Mouse (Mus musculus): Measurements from ENCODE around the gene Vstm5. TPM values are rescaled to one million over a fixed set of nuclear protein-coding genes. Genes with fewer than 3 reads are reported as not detected.

Vstm5 gene
- polyA plus RNA-seq, 1 experiment from 2014 or later: 8.7 TPM

DNA sequence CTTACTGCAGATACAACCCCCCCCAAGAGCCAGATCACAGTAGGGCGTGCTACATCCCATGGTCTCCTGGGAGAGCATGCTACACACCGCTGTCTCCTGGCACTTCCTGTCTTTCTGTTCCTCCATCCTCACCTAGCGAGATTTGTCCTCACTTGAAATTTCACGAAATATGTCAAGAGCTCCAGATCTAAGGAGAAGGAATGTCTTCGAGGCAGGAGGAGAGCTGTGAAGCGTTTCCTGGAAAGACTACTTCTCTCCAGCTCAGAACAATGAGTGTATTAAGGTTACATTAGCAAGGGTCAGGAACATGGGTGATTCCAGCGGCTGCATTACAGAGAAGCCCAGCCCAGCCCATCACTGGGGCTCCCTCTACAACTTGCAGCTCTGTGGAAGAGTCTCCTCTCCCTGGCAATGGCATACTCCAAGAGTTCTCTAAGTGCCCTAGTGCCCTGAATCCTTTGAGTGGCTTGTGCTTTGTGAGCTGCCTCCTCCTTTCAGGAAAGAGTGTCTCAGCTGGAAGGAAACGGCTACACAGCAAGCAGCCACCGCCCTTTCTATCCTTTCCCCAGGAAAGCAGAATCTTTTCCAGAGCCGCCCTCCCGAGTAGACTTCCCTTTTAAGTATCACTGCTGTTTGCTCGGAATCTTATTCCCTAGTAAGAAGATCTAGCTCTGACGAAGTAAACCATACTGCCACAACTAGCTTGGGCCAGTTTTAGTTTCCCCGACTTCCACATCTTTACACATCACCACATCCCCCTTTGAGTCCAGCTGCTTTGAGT is 1.1 kb upstream of the Vstm5 start:
- Histone ChIP-seq H3K4me3 (ENCODE audit: low read length) (no peak overlapping the region), H3K27me3 (ENCODE audit: insufficient read depth, low read length) (no peaks in the 10 kb centered on the region), H3K4me1 (ENCODE audit: insufficient read depth, low read length) (peaks cover 14% of the 10 kb centered on the region), H3K27ac (ENCODE audit: low read length) (peak overlapping the region; percentile 39; the same call in 1 of the 2 replicates), H3K36me3 (ENCODE audit: insufficient read depth, low read length) (no peaks in the 10 kb centered on the region), H3K9me3 (ENCODE audit: low read length) (no peaks in the 10 kb centered on the region), H3K9ac (replicated peaks; ENCODE audit: low read length) (no peak overlapping the region; the same call in 1 of the 2 replicates), H3K4me2 (replicated peaks; ENCODE audit: low read depth, low read length) (peak overlapping the region; percentile 18; the same call in 1 of the 2 replicates)
- 50% methylated on average over 14 of the region's 14 CpGs for WGBS
- no peak for ATAC-seq (ENCODE audit: low FRiP score, low TSS enrichment)

DNA sequence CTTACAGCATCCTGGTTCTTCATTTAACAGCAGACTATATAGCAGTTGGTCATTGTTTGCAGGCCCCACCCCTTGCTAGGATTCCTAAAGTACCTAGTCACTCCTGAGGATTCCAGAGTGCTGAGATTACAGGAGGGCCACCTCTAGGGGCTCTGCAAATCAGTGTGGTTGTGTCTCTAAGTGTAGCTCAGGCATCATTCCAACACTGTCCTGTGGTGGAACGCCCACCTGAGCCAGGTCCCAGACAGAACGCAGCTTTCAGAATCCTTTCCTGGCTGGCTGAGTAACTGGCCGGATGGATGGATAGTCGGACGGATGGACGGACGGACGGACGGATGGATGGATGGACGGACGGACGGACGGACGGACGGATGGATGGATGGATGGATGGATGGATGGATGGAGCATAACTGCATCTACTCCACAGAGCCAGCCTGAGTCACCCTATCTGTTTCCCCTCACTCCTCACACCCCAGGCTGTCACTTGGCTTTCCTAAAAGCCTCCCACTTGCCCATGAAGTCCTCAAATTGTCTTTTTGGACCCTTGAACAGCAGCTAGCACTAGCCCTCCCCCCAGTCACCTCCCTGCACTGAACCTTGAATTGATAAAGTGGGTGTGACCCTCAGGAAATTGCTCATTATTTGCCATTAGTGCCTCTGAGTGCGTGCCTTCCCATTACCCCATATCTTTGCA is 401 bp upstream of the Vstm5 start:
- H3K4me2 ChIP-seq (replicated peaks; ENCODE audit: low read depth, low read length): peak overlapping the region; percentile 84
- 61% methylated on average over 16 of the region's 16 CpGs for WGBS
- H3K4me3 ChIP-seq (ENCODE audit: low read length): peak overlapping the region; percentile 57
- no peak for ATAC-seq (ENCODE audit: low FRiP score, low TSS enrichment)
- H3K27me3 ChIP-seq (ENCODE audit: insufficient read depth, low read length): no peaks in the 10 kb centered on the region
- H3K9ac ChIP-seq (replicated peaks; ENCODE audit: low read length): peak overlapping the region; percentile 73
- no peaks in the 10 kb centered on the region for H3K36me3 ChIP-seq (ENCODE audit: insufficient read depth, low read length)
- peaks cover 14% of the 10 kb centered on the region for H3K4me1 ChIP-seq (ENCODE audit: insufficient read depth, low read length)
- H3K27ac ChIP-seq (ENCODE audit: low read length): peak overlapping the region; percentile 57; the same call in 1 of the 2 replicates
- no peaks in the 10 kb centered on the region for H3K9me3 ChIP-seq (ENCODE audit: low read length)

DNA sequence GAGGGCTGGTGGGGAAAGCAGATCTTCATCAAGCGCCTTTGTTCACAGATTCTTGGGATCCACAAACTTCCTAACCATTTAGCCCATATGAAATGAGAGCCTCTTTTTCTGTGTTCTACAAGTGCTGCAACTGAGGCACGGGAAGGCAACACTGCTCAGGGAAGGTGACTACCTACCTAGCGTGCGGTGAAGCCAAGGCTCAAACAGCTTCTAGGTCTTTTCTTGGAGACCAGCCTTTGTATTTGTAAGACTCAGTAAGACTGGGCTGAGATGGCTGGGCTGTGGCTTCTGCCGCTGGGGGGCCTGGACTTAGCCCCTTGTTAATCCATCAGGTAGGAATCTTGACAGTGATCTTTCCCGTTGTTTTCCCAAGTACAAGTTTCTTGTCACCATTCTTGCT is 1.2 kb downstream of the Vstm5 start:
- 87% methylated on average over 6 of the region's 6 CpGs for WGBS
- no peak for ATAC-seq (ENCODE audit: low FRiP score, low TSS enrichment)
- H3K4me1 ChIP-seq (ENCODE audit: insufficient read depth, low read length): peaks cover 14% of the 10 kb centered on the region
- no peaks in the 10 kb centered on the region for H3K36me3 ChIP-seq (ENCODE audit: insufficient read depth, low read length)
- H3K4me2 ChIP-seq (replicated peaks; ENCODE audit: low read depth, low read length): peak overlapping the region; percentile 84
- no peaks in the 10 kb centered on the region for H3K9me3 ChIP-seq (ENCODE audit: low read length)
- H3K27ac ChIP-seq (ENCODE audit: low read length): no peak overlapping the region
- no peaks in the 10 kb centered on the region for H3K27me3 ChIP-seq (ENCODE audit: insufficient read depth, low read length)
- no peak overlapping the region for H3K9ac ChIP-seq (replicated peaks; ENCODE audit: low read length)
- H3K4me3 ChIP-seq (ENCODE audit: low read length): 0 out of 2 replicates have a peak overlapping the region, but pooled peaks have one; percentile 57

DNA sequence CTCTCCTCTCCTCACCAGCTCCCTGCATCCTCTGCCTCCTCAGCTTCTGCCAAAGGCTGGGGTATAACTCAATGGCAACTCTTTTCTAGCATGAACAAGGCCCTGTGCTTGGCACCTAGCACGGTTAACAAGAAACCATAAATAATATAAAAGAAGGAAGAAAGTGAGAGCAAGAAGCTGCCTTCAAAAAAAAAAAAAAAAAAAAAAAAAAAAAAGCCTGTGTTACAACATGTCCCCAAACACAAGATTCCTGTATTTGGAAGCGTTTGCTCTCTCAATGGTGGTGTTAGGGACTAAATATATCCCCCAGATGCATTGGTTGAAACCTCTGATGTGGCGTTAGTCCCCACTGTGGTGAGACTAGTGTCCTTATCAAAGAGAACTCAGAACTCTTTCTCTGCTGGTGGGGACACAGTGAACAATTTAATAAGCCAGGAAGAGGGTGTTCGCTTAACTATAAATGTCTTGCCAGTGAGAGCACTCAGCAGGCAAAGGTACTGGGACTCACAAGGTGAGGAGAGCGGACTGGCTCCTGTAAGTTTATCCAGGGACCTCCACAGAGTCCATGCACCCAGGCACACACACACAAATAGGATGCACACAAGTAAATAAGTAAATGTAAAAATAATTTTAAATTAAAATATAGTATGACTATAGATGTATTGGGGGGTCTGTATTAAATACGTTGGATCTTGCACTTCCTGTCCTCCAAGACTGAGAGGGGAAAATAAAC is 2.2 kb downstream of the Vstm5 start:
- Histone ChIP-seq H3K9ac (replicated peaks; ENCODE audit: low read length) (no peak overlapping the region), H3K27ac (ENCODE audit: low read length) (no peak overlapping the region), H3K9me3 (ENCODE audit: low read length) (no peaks in the 10 kb centered on the region), H3K4me1 (ENCODE audit: insufficient read depth, low read length) (peaks cover 19% of the 10 kb centered on the region), H3K4me3 (ENCODE audit: low read length) (no peak overlapping the region), H3K36me3 (ENCODE audit: insufficient read depth, low read length) (no peaks in the 10 kb centered on the region), H3K27me3 (ENCODE audit: insufficient read depth, low read length) (no peaks in the 10 kb centered on the region), H3K4me2 (replicated peaks; ENCODE audit: low read depth, low read length) (0 out of 2 replicates have a peak overlapping the region, but pooled peaks have one; percentile 1)
- no peak for ATAC-seq (ENCODE audit: low FRiP score, low TSS enrichment)
- 75% methylated on average over 6 of the region's 6 CpGs for WGBS

DNA sequence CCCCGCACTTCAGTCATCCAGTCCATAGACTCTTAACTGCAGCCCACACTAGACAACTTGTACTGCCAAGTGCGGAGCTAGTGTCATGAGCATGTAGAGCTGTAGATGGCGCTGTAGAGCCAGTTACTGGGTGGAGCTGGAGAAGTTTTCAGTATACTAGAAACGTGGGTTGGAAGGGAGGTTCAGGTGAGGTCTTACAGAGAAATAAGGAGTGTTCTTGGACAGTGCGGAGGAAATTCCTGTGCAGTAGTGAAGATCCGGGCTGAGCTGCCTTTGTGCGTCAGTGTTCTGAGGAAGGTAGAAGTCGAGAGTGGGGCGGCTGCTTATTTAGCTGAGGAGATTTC is 2.7 kb downstream of the Vstm5 start:
- Histone ChIP-seq H3K27ac (ENCODE audit: low read length) (no peak overlapping the region), H3K9me3 (ENCODE audit: low read length) (no peaks in the 10 kb centered on the region), H3K4me1 (ENCODE audit: insufficient read depth, low read length) (peaks cover 19% of the 10 kb centered on the region), H3K9ac (replicated peaks; ENCODE audit: low read length) (no peak overlapping the region), H3K36me3 (ENCODE audit: insufficient read depth, low read length) (no peaks in the 10 kb centered on the region), H3K4me3 (ENCODE audit: low read length) (no peak overlapping the region), H3K27me3 (ENCODE audit: insufficient read depth, low read length) (no peaks in the 10 kb centered on the region), H3K4me2 (replicated peaks; ENCODE audit: low read depth, low read length) (0 out of 2 replicates have a peak overlapping the region, but pooled peaks have one; percentile 4)
- ATAC-seq (ENCODE audit: low FRiP score, low TSS enrichment): peak; percentile 52; the same call in 1 of the 2 replicates
- WGBS: 38% methylated on average over 9 of the region's 9 CpGs

DNA sequence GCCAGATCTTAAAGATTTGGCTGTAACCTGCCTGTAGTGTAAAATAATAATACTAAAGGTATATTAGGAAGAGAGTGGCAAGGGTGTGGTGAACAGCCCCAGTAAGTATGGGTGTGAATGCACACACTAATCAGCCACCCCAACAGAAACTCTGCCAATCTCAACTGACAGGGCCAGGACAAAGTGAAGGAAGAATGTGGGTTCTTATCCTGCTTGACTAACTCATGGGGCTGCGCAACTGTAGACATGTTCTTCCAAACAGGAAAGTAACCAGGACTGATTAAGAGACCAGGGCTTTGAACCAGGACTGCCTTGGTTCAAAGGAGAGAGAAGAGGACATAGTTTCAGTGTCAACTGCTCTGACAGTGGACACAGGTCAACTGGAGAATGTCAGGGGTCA is 3.3 kb downstream of the Vstm5 start:
- WGBS: 100% methylated on average over 1 of the region's 1 CpGs
- ATAC-seq (ENCODE audit: low FRiP score, low TSS enrichment): no peak
- H3K36me3 ChIP-seq (ENCODE audit: insufficient read depth, low read length): no peaks in the 10 kb centered on the region

DNA sequence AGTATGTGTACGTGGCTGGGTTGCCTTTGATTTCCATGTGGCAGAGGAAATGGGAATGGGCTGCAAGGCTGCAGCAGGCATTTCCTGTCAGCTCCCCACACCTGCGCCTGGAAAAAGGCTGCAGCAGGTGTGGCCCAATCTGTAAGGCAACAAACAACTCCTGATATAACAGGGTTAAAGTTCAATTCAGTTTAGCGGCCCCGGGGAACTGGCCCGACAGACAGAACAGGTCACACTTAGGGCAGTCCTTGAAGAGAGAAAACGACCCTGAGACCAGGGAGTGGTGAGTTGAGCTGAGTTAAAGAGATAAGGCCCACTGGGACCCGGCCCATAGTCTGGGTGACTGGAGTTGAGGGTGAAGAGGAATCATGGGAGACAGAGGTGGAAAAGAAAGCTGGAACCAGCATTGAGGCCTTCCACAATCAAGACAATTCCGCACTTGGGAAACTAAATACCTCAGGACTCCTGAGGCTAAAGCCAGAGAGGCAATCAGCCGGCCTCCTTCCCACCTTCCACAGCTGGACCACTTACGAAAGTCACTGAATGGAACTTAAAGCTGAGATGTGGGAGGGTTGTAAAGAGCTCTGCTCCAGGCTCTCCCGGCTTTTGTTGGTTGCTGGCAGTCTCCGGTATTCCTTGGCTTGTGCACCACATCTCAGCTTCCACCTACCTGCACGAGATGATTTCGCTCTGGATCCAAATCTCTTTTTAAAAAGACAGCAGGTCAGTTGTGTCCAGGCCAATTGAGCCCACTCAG is 6.7 kb downstream of the Vstm5 start:
- Histone ChIP-seq H3K27ac (ENCODE audit: low read length) (peak overlapping the region; percentile 65), H3K4me3 (ENCODE audit: low read length) (no peak overlapping the region), H3K9ac (replicated peaks; ENCODE audit: low read length) (no peak overlapping the region), H3K9me3 (ENCODE audit: low read length) (no peaks in the 10 kb centered on the region), H3K4me2 (replicated peaks; ENCODE audit: low read depth, low read length) (no peak overlapping the region), H3K36me3 (ENCODE audit: insufficient read depth, low read length) (no peaks in the 10 kb centered on the region), H3K27me3 (ENCODE audit: insufficient read depth, low read length) (no peaks in the 10 kb centered on the region), H3K4me1 (ENCODE audit: insufficient read depth, low read length) (peaks cover 9% of the 10 kb centered on the region; the same call in 1 of the 2 replicates)
- WGBS: 51% methylated on average over 14 of the region's 14 CpGs
- no peak for ATAC-seq (ENCODE audit: low FRiP score, low TSS enrichment)

More for the DNA sequence above, 3.3 kb downstream of the Vstm5 start:
- Histone ChIP-seq H3K9ac (replicated peaks; ENCODE audit: low read length) (no peak overlapping the region), H3K4me3 (ENCODE audit: low read length) (no peak overlapping the region), H3K27ac (ENCODE audit: low read length) (no peak overlapping the region), H3K4me1 (ENCODE audit: insufficient read depth, low read length) (peaks cover 19% of the 10 kb centered on the region), H3K4me2 (replicated peaks; ENCODE audit: low read depth, low read length) (no peak overlapping the region), H3K27me3 (ENCODE audit: insufficient read depth, low read length) (no peaks in the 10 kb centered on the region), H3K9me3 (ENCODE audit: low read length) (no peaks in the 10 kb centered on the region)

DNA sequence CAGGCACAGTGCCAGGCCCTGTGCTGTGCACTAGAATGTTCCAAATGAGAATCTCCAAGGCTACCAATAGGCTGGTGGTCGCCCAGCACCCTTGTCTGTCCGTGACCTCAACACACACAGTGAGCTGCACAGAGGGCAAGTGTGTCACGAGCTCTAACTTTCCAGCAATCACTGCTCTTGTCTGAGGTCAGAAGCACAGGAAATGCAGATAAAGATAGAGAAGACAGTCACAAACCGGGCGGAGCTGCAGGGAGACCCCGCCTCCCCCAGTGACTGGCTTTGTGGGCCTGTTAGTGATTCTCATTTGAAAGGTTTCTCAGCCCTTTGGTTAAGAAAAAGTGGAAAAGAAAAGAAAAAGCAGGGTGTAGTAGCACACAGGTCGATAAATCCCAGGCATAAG is 11.5 kb downstream of the Vstm5 start:
- peaks cover 3% of the 10 kb centered on the region; the same call in 1 of the 2 replicates for H3K4me1 ChIP-seq (ENCODE audit: insufficient read depth, low read length)
- no peaks in the 10 kb centered on the region; the same call in 1 of the 2 replicates for H3K9me3 ChIP-seq (ENCODE audit: low read length)
- H3K27ac ChIP-seq (ENCODE audit: low read length): no peak overlapping the region
- no peaks in the 10 kb centered on the region for H3K27me3 ChIP-seq (ENCODE audit: insufficient read depth, low read length)
- H3K36me3 ChIP-seq (ENCODE audit: insufficient read depth, low read length): no peaks in the 10 kb centered on the region
- no peak overlapping the region for H3K4me3 ChIP-seq (ENCODE audit: low read length)
- 69% methylated on average over 7 of the region's 7 CpGs for WGBS
- no peak for ATAC-seq (ENCODE audit: low FRiP score, low TSS enrichment)
- no peak overlapping the region for H3K9ac ChIP-seq (replicated peaks; ENCODE audit: low read length)
- no peak overlapping the region for H3K4me2 ChIP-seq (replicated peaks; ENCODE audit: low read depth, low read length)

DNA sequence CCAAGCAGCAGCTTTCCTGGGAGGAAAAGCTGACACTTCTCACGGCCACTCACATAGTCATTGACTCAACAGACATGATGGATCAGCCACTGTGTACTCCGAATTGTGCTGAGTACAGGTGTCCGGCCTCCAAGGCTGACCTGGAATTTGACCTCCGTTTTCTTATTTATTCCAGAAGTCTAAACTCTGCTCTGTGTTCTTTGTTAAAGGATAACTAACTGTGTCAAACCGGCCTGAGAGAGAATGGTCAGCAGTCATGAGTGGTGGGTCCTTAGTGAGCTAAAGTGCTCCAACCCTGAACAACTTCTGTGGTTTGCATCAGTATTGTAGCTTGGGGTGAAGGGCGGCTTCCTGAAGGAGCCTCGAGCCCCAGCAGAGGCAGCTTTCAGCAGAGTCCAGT is 13.4 kb downstream of the Vstm5 start:
- no peak overlapping the region for H3K4me3 ChIP-seq (ENCODE audit: low read length)
- H3K27me3 ChIP-seq (ENCODE audit: insufficient read depth, low read length): no peaks in the 10 kb centered on the region
- H3K4me2 ChIP-seq (replicated peaks; ENCODE audit: low read depth, low read length): no peak overlapping the region
- peak overlapping the region; percentile 74 for H3K27ac ChIP-seq (ENCODE audit: low read length)
- H3K9me3 ChIP-seq (ENCODE audit: low read length): no peaks in the 10 kb centered on the region; the same call in 1 of the 2 replicates
- H3K4me1 ChIP-seq (ENCODE audit: insufficient read depth, low read length): no peaks in the 10 kb centered on the region
- 73% methylated on average over 7 of the region's 7 CpGs for WGBS
- H3K9ac ChIP-seq (replicated peaks; ENCODE audit: low read length): no peak overlapping the region
- ATAC-seq (ENCODE audit: low FRiP score, low TSS enrichment): peak; percentile 83
- no peaks in the 10 kb centered on the region for H3K36me3 ChIP-seq (ENCODE audit: insufficient read depth, low read length)

All from kidney, embryonic 16.5 days (tissue).